Mouse (Mus musculus): ENCODE data around the gene Ttyh3. TPM values are rescaled to one million over a fixed set of nuclear protein-coding genes. Genes with fewer than 3 reads are reported as not detected.

Gene Ttyh3
- polyA plus RNA-seq, 1 experiment from 2014 or later, result 83.3 TPM

DNA sequence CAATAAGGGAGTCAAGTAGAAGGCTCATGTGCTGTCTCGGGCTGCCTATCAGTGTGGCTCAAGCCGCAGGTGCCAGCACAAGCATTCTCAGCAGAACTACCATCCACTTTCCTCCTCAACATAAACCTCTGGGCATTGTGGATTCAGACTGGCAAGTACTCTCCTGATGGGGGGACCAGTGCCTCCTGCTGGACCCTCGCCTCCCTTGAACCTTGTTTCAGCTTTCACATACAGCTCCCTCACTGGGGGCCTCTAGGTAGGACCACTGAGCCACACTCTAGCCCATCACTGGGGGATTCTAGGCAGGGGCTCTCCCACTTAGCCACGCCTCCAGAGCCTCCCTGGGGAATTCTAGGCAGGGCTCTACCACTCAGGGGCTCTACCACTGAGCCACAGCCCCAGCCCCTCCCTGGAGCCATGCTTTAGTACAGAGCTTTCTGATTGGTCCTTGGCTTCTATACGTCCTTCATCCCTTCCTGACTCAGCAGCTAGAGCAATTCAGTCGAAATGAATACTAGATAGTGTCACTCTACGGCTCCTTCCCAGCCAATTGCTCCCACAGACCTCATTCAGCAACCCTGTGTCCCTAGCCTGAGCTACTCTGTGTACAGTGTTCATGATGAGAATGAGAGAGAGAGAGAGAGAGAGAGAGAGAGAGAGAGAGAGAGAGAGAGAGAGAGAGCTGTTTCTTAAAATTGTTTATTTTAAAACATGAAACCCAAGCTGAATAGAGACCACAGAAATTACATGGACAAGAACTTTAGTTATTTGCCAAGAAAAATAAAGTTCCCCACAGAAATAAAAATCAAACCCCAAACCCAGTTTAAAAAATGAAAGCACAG is 28.7 kb downstream of the Ttyh3 start:
- DNase-seq (ENCODE audit: low spot score) (no peak), ATAC-seq (replicated peaks; ENCODE audit: low FRiP score) (peak; percentile 25; the same call in 1 of the 2 replicates)
- no peak overlapping the region for H3K4me2 ChIP-seq (ENCODE audit: low read depth, low read length, severe bottlenecking)
- no peak overlapping the region for H3K4me3 ChIP-seq (ENCODE audit: low read depth, low read length)
- no peaks in the 10 kb centered on the region for H3K4me1 ChIP-seq (replicated peaks; ENCODE audit: control insufficient read depth, insufficient read depth, low read length)
- no peaks in the 10 kb centered on the region for H3K9me3 ChIP-seq (ENCODE audit: control insufficient read depth, low read length)
- no peak overlapping the region for H3K9ac ChIP-seq (ENCODE audit: low read length)
- WGBS, result 63% methylated on average over 7 of the region's 7 CpGs
- H3K27ac ChIP-seq (ENCODE audit: low read depth, low read length), result no peak overlapping the region
- H3K27me3 ChIP-seq (ENCODE audit: control insufficient read depth, insufficient read depth, low read length), result no peaks in the 10 kb centered on the region
- peaks cover 20% of the 10 kb centered on the region for H3K36me3 ChIP-seq (ENCODE audit: control insufficient read depth, insufficient read depth, low read length)

DNA sequence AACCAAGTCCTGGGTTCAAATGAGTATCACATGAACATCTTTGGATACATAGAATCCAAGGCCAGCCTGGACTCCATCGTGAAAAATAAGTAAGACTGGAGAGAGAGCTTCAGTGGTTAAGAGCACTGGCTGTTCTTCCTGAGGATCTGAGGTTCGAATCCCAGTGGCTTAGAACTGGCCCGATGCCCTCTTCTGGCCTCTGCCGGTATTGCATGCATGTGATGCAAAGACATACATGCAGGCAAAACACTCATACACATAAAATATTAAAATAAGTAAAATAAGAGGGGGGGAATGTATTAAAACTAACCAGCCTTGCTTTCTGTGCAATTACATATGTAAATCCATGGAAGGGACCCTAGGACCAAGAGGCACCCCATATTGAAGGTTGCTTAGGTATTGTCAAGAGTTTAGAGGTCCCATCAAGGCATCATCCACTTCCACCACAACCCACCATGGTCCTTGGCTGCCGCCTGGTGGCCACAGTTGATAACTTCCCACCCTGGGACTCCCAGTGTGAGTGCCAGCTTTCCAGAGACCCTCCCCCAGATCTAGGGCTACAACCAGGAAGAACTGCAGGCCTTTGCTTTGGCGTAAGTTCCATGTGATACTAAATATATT is 29.6 kb downstream of the Ttyh3 start:
- no peaks in the 10 kb centered on the region for H3K9me3 ChIP-seq (ENCODE audit: control insufficient read depth, low read length)
- H3K9ac ChIP-seq (ENCODE audit: low read length), result no peak overlapping the region
- WGBS, result 22% methylated on average over 6 of the region's 6 CpGs
- H3K27me3 ChIP-seq (ENCODE audit: control insufficient read depth, insufficient read depth, low read length), result no peaks in the 10 kb centered on the region
- no peak overlapping the region for H3K4me3 ChIP-seq (ENCODE audit: low read depth, low read length)
- peaks cover 4% of the 10 kb centered on the region; the same call in 1 of the 2 replicates for H3K4me1 ChIP-seq (replicated peaks; ENCODE audit: control insufficient read depth, insufficient read depth, low read length)
- H3K36me3 ChIP-seq (ENCODE audit: control insufficient read depth, insufficient read depth, low read length), result peaks cover 16% of the 10 kb centered on the region
- DNase-seq (ENCODE audit: low spot score), result peak; percentile 92
- no peak overlapping the region for H3K4me2 ChIP-seq (ENCODE audit: low read depth, low read length, severe bottlenecking)
- no peak overlapping the region for H3K27ac ChIP-seq (ENCODE audit: low read depth, low read length)
- ATAC-seq (replicated peaks; ENCODE audit: low FRiP score), result peak; percentile 53

DNA sequence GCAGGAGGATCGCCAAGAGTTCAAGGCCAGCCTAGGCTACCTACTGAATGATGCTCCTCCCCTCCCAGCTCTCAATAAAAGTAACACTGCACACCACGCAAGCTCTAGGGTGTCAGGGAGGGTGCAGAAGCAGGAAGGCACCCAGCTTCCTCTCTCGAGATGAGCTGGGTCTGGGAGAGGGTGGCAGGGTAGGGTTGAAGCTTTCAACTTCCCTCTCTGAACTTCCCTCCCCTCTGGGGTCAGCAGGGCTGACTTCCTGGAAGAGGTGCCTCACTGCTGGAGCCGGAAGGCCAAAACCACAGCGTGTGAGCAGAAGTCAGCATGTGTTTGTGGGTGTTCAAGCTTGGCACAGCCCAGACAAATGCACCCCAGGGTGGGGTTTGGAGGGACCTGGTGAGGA is 31.1 kb downstream of the Ttyh3 start:
- ATAC-seq (replicated peaks; ENCODE audit: low FRiP score) (no peak), DNase-seq (ENCODE audit: low spot score) (no peak)
- Histone ChIP-seq H3K4me1 (replicated peaks; ENCODE audit: control insufficient read depth, insufficient read depth, low read length) (peaks cover 4% of the 10 kb centered on the region; the same call in 1 of the 2 replicates), H3K4me3 (ENCODE audit: low read depth, low read length) (no peak overlapping the region), H3K27ac (ENCODE audit: low read depth, low read length) (no peak overlapping the region), H3K36me3 (ENCODE audit: control insufficient read depth, insufficient read depth, low read length) (peaks cover 11% of the 10 kb centered on the region; the same call in 1 of the 2 replicates), H3K27me3 (ENCODE audit: control insufficient read depth, insufficient read depth, low read length) (no peaks in the 10 kb centered on the region), H3K4me2 (ENCODE audit: low read depth, low read length, severe bottlenecking) (no peak overlapping the region), H3K9ac (ENCODE audit: low read length) (no peak overlapping the region), H3K9me3 (ENCODE audit: control insufficient read depth, low read length) (no peaks in the 10 kb centered on the region)
- WGBS, result 80% methylated on average over 5 of the region's 5 CpGs

DNA sequence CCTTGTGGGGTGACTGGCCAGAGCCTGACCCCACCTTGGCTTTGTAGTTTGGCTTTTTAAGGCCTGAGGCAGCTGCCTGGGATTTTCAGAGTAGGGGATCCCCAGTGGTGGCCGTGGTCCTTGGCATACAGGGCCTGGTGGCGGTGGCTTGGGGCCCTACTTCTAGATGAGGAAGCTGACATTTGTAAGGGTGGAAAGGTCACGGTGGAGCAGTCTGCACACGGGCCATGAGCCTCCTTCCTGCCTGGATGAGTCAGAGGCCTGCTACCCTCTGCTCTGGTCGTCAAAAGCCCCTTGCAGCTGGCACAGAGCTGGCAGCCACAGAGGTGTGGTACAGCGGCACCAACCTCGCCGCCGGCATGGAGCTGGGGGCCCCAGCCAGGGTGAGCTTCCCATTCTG is 32.1 kb downstream of the Ttyh3 start:
- Histone ChIP-seq H3K36me3 (ENCODE audit: control insufficient read depth, insufficient read depth, low read length) (peaks cover 7% of the 10 kb centered on the region; the same call in 1 of the 2 replicates), H3K27me3 (ENCODE audit: control insufficient read depth, insufficient read depth, low read length) (no peaks in the 10 kb centered on the region), H3K4me3 (ENCODE audit: low read depth, low read length) (no peak overlapping the region), H3K9me3 (ENCODE audit: control insufficient read depth, low read length) (no peaks in the 10 kb centered on the region), H3K4me2 (ENCODE audit: low read depth, low read length, severe bottlenecking) (no peak overlapping the region), H3K4me1 (replicated peaks; ENCODE audit: control insufficient read depth, insufficient read depth, low read length) (peaks cover 15% of the 10 kb centered on the region), H3K27ac (ENCODE audit: low read depth, low read length) (no peak overlapping the region), H3K9ac (ENCODE audit: low read length) (no peak overlapping the region)
- DNase-seq (ENCODE audit: low spot score) (no peak), ATAC-seq (replicated peaks; ENCODE audit: low FRiP score) (no peak)
- WGBS, result 76% methylated on average over 9 of the region's 9 CpGs

DNA sequence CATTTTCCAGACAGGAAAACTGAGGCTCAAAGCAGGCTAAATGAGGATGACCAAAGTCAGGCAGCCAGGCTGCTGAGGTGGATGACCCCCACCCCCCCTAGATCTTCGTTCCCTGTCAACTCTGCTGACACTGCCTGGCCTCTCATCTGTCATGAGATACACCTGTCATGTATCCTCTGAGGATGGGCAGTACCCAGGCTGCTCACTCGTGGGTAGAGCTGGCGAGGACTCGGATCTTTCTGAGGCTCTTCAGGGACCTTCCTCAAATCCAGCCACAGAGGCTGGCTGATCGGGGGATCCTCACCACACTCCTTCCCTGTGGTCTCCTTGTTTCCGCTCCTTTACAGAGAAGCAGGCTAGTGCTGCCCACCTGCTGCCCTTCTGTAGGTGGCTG is 32.7 kb downstream of the Ttyh3 start:
- no peak overlapping the region for H3K4me3 ChIP-seq (ENCODE audit: low read depth, low read length)
- H3K4me1 ChIP-seq (replicated peaks; ENCODE audit: control insufficient read depth, insufficient read depth, low read length), result peaks cover 20% of the 10 kb centered on the region
- DNase-seq (ENCODE audit: low spot score) (no peak), ATAC-seq (replicated peaks; ENCODE audit: low FRiP score) (no peak)
- WGBS, result 80% methylated on average over 6 of the region's 6 CpGs
- peaks cover 7% of the 10 kb centered on the region; the same call in 1 of the 2 replicates for H3K36me3 ChIP-seq (ENCODE audit: control insufficient read depth, insufficient read depth, low read length)
- H3K27me3 ChIP-seq (ENCODE audit: control insufficient read depth, insufficient read depth, low read length), result no peaks in the 10 kb centered on the region
- H3K9ac ChIP-seq (ENCODE audit: low read length), result no peak overlapping the region
- H3K27ac ChIP-seq (ENCODE audit: low read depth, low read length), result no peak overlapping the region
- no peaks in the 10 kb centered on the region for H3K9me3 ChIP-seq (ENCODE audit: control insufficient read depth, low read length)
- H3K4me2 ChIP-seq (ENCODE audit: low read depth, low read length, severe bottlenecking), result no peak overlapping the region

DNA sequence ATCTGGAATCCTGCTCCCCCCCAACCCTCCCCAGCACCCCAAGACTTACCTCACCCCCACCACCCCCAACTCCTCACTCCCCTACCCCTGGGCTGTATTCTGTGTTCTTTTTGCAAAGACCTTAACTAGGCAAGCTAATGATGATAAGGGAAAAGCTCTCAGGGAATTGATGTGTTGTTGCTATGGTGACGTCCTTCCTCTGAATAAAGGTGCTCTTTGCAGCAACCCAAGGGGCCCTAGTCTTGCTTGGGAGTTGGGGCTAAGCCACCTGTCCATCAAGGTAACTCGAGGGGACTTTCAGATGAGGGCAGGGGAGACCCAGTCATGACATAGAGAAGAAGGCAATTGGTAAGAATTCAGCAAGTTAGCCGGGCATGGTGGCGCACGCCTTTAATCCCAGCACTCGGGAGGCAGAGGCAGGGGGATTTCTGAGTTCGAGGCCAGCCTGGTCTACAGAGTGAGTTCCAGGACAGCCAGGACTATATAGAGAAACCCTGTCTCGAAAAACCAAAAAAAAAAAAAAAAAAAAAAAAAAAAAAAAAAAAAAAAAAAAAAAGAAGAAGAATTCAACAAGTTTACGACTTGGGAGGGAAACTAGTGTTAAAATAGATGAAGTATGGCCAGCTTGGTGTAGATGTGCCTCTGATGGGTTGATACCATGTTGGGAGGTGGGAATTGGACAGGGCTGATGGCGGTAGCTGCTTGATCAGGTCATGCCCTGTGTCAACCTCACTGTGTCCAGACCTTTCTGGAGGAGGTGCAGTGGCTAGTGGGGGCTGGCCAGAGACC is 33.3 kb downstream of the Ttyh3 start:
- Histone ChIP-seq H3K4me1 (replicated peaks; ENCODE audit: control insufficient read depth, insufficient read depth, low read length) (peaks cover 25% of the 10 kb centered on the region), H3K36me3 (ENCODE audit: control insufficient read depth, insufficient read depth, low read length) (peaks cover 7% of the 10 kb centered on the region; the same call in 1 of the 2 replicates), H3K9me3 (ENCODE audit: control insufficient read depth, low read length) (no peaks in the 10 kb centered on the region), H3K4me2 (ENCODE audit: low read depth, low read length, severe bottlenecking) (no peak overlapping the region), H3K4me3 (ENCODE audit: low read depth, low read length) (no peak overlapping the region), H3K27me3 (ENCODE audit: control insufficient read depth, insufficient read depth, low read length) (no peaks in the 10 kb centered on the region), H3K9ac (ENCODE audit: low read length) (no peak overlapping the region), H3K27ac (ENCODE audit: low read depth, low read length) (no peak overlapping the region)
- ATAC-seq (replicated peaks; ENCODE audit: low FRiP score), result no peak
- 81% methylated on average over 10 of the region's 10 CpGs for WGBS
- DNase-seq (ENCODE audit: low spot score), result no peak

DNA sequence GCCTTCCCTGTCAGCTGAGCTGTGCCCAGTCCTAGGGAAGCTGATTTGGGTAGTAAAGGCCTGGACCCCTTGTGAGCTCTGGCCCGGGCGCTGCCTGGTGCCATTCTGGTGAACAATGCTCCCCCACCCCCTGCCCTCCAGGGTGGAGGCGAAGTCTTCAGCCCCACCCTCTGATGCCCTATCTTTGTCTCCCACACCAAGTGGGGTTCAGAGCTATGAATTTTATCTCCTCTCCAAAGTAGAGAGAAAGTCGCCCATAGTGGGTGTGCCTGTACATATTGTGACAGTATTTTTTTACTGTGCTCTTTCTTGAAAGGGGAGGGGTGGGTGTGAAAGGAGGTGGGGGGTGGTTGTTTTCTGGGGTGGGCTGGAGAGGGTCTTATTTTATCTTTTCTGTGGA is 34.0 kb downstream of the Ttyh3 start:
- ATAC-seq (replicated peaks; ENCODE audit: low FRiP score) (no peak), DNase-seq (ENCODE audit: low spot score) (no peak)
- peak overlapping the region; percentile 46 for H3K27ac ChIP-seq (ENCODE audit: low read depth, low read length)
- no peaks in the 10 kb centered on the region for H3K27me3 ChIP-seq (ENCODE audit: control insufficient read depth, insufficient read depth, low read length)
- H3K36me3 ChIP-seq (ENCODE audit: control insufficient read depth, insufficient read depth, low read length), result peaks cover 7% of the 10 kb centered on the region; the same call in 1 of the 2 replicates
- peaks cover 30% of the 10 kb centered on the region for H3K4me1 ChIP-seq (replicated peaks; ENCODE audit: control insufficient read depth, insufficient read depth, low read length)
- no peak overlapping the region for H3K9ac ChIP-seq (ENCODE audit: low read length)
- no peak overlapping the region for H3K4me3 ChIP-seq (ENCODE audit: low read depth, low read length)
- H3K9me3 ChIP-seq (ENCODE audit: control insufficient read depth, low read length), result no peaks in the 10 kb centered on the region
- 90% methylated on average over 4 of the region's 4 CpGs for WGBS
- H3K4me2 ChIP-seq (ENCODE audit: low read depth, low read length, severe bottlenecking), result no peak overlapping the region

DNA sequence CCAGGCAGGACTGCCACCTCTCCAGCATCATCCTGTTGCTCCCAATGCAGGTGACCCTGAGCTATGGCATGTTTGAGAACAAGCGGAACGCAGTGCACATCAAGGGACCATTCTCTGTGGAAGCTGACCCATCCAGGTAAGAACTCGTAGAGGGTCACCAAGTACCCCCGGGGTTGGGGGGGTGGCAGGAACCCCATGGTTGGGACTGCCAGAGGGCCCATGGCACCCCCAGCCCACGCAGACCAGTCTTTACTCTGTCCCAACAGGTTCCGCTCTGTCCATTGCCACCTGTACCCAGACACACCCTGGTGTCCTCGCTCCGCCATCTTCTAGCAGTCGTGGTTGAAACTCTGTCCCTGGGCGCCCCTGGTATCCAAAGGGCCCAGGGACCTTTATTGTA is 34.7 kb downstream of the Ttyh3 start:
- Histone ChIP-seq H3K27me3 (ENCODE audit: control insufficient read depth, insufficient read depth, low read length) (no peaks in the 10 kb centered on the region), H3K9me3 (ENCODE audit: control insufficient read depth, low read length) (no peaks in the 10 kb centered on the region), H3K36me3 (ENCODE audit: control insufficient read depth, insufficient read depth, low read length) (peaks cover 7% of the 10 kb centered on the region; the same call in 1 of the 2 replicates), H3K27ac (ENCODE audit: low read depth, low read length) (no peak overlapping the region), H3K9ac (ENCODE audit: low read length) (no peak overlapping the region), H3K4me2 (ENCODE audit: low read depth, low read length, severe bottlenecking) (no peak overlapping the region), H3K4me1 (replicated peaks; ENCODE audit: control insufficient read depth, insufficient read depth, low read length) (peaks cover 34% of the 10 kb centered on the region), H3K4me3 (ENCODE audit: low read depth, low read length) (no peak overlapping the region)
- 96% methylated on average over 10 of the region's 10 CpGs for WGBS
- DNase-seq (ENCODE audit: low spot score) (no peak), ATAC-seq (replicated peaks; ENCODE audit: low FRiP score) (no peak)
